Mouse (Mus musculus): Measurements from ENCODE around the gene Spert. TPM values are rescaled to one million over a fixed set of nuclear protein-coding genes. Genes with fewer than 3 reads are reported as not detected.

Spert gene
- polyA plus RNA-seq, 2 experiments: not detected

- no peak overlapping the region for H3K9ac ChIP-seq (ENCODE audit: low read depth, low read length, severe bottlenecking)
- no peaks in the 10 kb centered on the region for H3K36me3 ChIP-seq (ENCODE audit: control insufficient read depth, insufficient read depth, low read length)
- ATAC-seq (ENCODE audit: low FRiP score, low read depth) (no peak), DNase-seq (ENCODE audit: low spot score) (no peak)
- 0 out of 2 replicates have a peak, but pooled peaks cover 4% of the 10 kb centered on the region for H3K4me1 ChIP-seq (ENCODE audit: control insufficient read depth, insufficient read depth, low read length)
- no peaks in the 10 kb centered on the region for H3K9me3 ChIP-seq (ENCODE audit: control insufficient read depth, low read length)
- H3K4me2 ChIP-seq (replicated peaks; ENCODE audit: low read depth, low read length, severe bottlenecking): no peak overlapping the region
- TF ChIP-seq POLR2A (IDR thresholded peaks at IDR 0.05; ENCODE audit: borderline replicate concordance, extremely low read depth, insufficient read depth, insufficient read length): no peak
- 33% methylated on average over 5 of the region's 5 CpGs for WGBS
- no peaks in the 10 kb centered on the region for H3K27me3 ChIP-seq (ENCODE audit: control insufficient read depth, insufficient read depth, low read length)
- no peak overlapping the region for H3K4me3 ChIP-seq (replicated peaks; ENCODE audit: low read length)
- H3K27ac ChIP-seq (replicated peaks; ENCODE audit: low read depth, low read length): no peak overlapping the region
Measured at GRCm38 (mm10) chr14:75540996-75541350, 51.9 kb downstream of the Spert start.

- ATAC-seq (ENCODE audit: low FRiP score, low read depth): no peak
- no peak for DNase-seq (ENCODE audit: low spot score)
- 63% methylated on average over 17 of the region's 17 CpGs for WGBS
- Histone ChIP-seq H3K27ac (replicated peaks; ENCODE audit: low read depth, low read length) (no peak overlapping the region), H3K4me2 (replicated peaks; ENCODE audit: low read depth, low read length, severe bottlenecking) (no peak overlapping the region), H3K9ac (ENCODE audit: low read depth, low read length, severe bottlenecking) (no peak overlapping the region), H3K4me1 (ENCODE audit: control insufficient read depth, insufficient read depth, low read length) (0 out of 2 replicates have a peak, but pooled peaks cover 4% of the 10 kb centered on the region), H3K36me3 (ENCODE audit: control insufficient read depth, insufficient read depth, low read length) (no peaks in the 10 kb centered on the region), H3K27me3 (ENCODE audit: control insufficient read depth, insufficient read depth, low read length) (no peaks in the 10 kb centered on the region), H3K4me3 (replicated peaks; ENCODE audit: low read length) (no peak overlapping the region), H3K9me3 (ENCODE audit: control insufficient read depth, low read length) (no peaks in the 10 kb centered on the region)
- no peak for TF ChIP-seq POLR2A (IDR thresholded peaks at IDR 0.05; ENCODE audit: borderline replicate concordance, extremely low read depth, insufficient read depth, insufficient read length)
Measured at GRCm38 (mm10) chr14:75540216-75540995, 52.5 kb downstream of the Spert start.

GRCm38 (mm10) chr14:75539205-75539604 lies 53.7 kb downstream of the Spert start:
- Histone ChIP-seq H3K27ac (replicated peaks; ENCODE audit: low read depth, low read length) (no peak overlapping the region), H3K4me2 (replicated peaks; ENCODE audit: low read depth, low read length, severe bottlenecking) (no peak overlapping the region), H3K4me1 (ENCODE audit: control insufficient read depth, insufficient read depth, low read length) (0 out of 2 replicates have a peak, but pooled peaks cover 4% of the 10 kb centered on the region), H3K4me3 (replicated peaks; ENCODE audit: low read length) (no peak overlapping the region), H3K36me3 (ENCODE audit: control insufficient read depth, insufficient read depth, low read length) (no peaks in the 10 kb centered on the region), H3K9me3 (ENCODE audit: control insufficient read depth, low read length) (no peaks in the 10 kb centered on the region), H3K27me3 (ENCODE audit: control insufficient read depth, insufficient read depth, low read length) (no peaks in the 10 kb centered on the region), H3K9ac (ENCODE audit: low read depth, low read length, severe bottlenecking) (no peak overlapping the region)
- no peak for DNase-seq (ENCODE audit: low spot score)
- 39% methylated on average over 2 of the region's 2 CpGs for WGBS
- ATAC-seq (ENCODE audit: low FRiP score, low read depth): no peak
- no peak for TF ChIP-seq POLR2A (IDR thresholded peaks at IDR 0.05; ENCODE audit: borderline replicate concordance, extremely low read depth, insufficient read depth, insufficient read length)

Other genes with a start within 250 kb of the Spert start
- gene Siah3, start 137.1 kb downstream of the Spert start, polyA plus RNA-seq (2012; rRNA removed): 0.94 and 1.2 TPM in 2 replicates
- 0.54 and 0.58 TPM in 2 replicates for gene Siah3, start 137.1 kb downstream of the Spert start, polyA plus RNA-seq (2014; fragmentation: Nextera tagmentation; extraction: Ambion mirVana)
- not detected in 2 replicates for gene Erich6b, start 49.1 kb upstream of the Spert start, polyA plus RNA-seq (2012; rRNA removed)
- gene Erich6b, start 49.1 kb upstream of the Spert start, polyA plus RNA-seq (2014; fragmentation: Nextera tagmentation; extraction: Ambion mirVana): not detected in 2 replicates
- gene Cog3, start 161.4 kb upstream of the Spert start, polyA plus RNA-seq (2012; rRNA removed): 30.5 and 30.8 TPM in 2 replicates
- 26.5 and 28.1 TPM in 2 replicates for gene Cog3, start 161.4 kb upstream of the Spert start, polyA plus RNA-seq (2014; fragmentation: Nextera tagmentation; extraction: Ambion mirVana)
- gene Slc25a30, start 193.9 kb upstream of the Spert start, polyA plus RNA-seq (2012; rRNA removed): 6.2 and 8.2 TPM in 2 replicates
- gene Slc25a30, start 193.9 kb upstream of the Spert start, polyA plus RNA-seq (2014; fragmentation: Nextera tagmentation; extraction: Ambion mirVana): 3.5 and 4.6 TPM in 2 replicates

All from limb, embryonic 14.5 days (tissue).